Mouse (Mus musculus) bone marrow, adult 2 months (tissue): ENCODE measurements at regions not wholly inside any gene's neighbourhood (a gene's known extent, or its start where the extent isn't known, plus 50 kb on each side); places are given as distances from the start of the nearest gene placed in this dataset.

ENCODE experiments used
- CTCF ChIP-seq: fragments of 200-500 bp; IDR thresholded peaks from 2 replicates; pipeline ENCODE4 v1.5.1; 2011; ENCODE audit warnings: low read length, control low read depth; ENCODE audit not compliant: control insufficient read depth, insufficient read depth
- POLR2A ChIP-seq: fragments of 200-500 bp; IDR thresholded peaks from 2 replicates; pipeline ENCODE4 v1.6.1; 2011; ENCODE audit warnings: low read depth, mild to moderate bottlenecking, control low read depth, low read length, borderline replicate concordance; ENCODE audit not compliant: control insufficient read depth

DNA sequence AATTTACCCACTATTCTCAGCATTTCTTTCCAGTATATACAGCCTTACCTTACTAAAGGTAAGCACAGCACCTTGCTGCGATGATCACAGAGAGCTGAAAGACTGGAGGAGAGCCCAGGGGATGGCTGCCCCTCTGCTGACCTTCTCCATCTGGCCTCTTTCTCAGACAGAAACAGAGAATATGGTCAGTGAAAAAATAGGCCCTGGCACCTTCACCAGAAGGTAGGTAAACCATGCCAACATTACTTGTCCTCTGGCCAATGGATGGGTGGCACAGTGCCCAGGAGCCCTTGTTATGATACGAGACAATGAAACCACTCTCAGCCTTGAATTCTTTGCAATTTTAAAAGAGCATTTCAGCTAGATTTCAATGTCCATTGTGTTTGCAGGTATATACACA is 817.8 kb downstream of the Gm9195 start:
- TF ChIP-seq CTCF: no peak
- TF ChIP-seq POLR2A: no peak
